Mouse (Mus musculus) cortical plate, adult 2 months (tissue): ENCODE results near the gene Vmn2r59.

Source experiments
- CTCF ChIP-seq: fragments of 200-500 bp; IDR thresholded peaks from 2 replicates; pipeline ENCODE4 v1.5.1; 2011; ENCODE audit warnings: mild to moderate bottlenecking, control low read depth, low read length; ENCODE audit not compliant: insufficient read depth; ENCODE audit errors: extremely low read depth
- POLR2A ChIP-seq: fragments of 200-500 bp; IDR thresholded peaks from 2 replicates; pipeline ENCODE4 v1.6.1; 2011; ENCODE audit warnings: mild to moderate bottlenecking, low read length, control low read depth; ENCODE audit not compliant: insufficient read depth; ENCODE audit errors: extremely low read depth

- TF ChIP-seq POLR2A, result no peak
- no peak for TF ChIP-seq CTCF
These were observed 48.6 kb upstream of the Vmn2r59 start, which contains the start of gene Vmn2r60 for GRCm38 (mm10) chr7:42107470-42107869.
